Mouse (Mus musculus): ENCODE measurements around the gene Apoa1. TPM values are rescaled to one million over a fixed set of nuclear protein-coding genes. Genes with fewer than 3 reads are reported as not detected.
A peak's percentile ranks its signal among the peaks of the same experiment; 100 is the strongest.

Gene Apoa1
- total RNA-seq (2021): not detected

DNA sequence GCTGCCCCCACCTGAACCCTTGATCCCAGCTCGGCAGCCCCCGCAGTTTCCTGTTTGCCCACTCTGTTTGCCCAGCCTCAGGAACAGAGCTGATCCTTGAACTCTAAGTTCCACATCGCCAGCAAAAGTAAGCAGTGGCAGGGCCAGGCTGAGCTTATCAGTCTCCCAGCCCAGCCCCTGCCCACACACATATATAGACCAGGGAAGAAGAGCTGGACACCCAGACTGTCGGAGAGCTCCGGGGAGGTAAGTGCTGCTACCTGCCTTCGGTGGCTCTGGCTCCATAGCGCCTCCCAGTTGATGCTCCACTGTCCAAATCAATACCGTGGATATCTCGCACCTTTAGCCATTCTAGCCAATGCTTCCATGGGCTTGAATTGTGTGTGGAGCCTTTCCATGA is at the start of gene Apoa1:
TSS of gene Apoa1 (plus strand) at position 90 of the 400 bp plus-strand sequence.
- intact Hi-C loops (cut with DNase I): no loop called here
- DNase-seq (ENCODE audit: low spot score): no peak

DNA sequence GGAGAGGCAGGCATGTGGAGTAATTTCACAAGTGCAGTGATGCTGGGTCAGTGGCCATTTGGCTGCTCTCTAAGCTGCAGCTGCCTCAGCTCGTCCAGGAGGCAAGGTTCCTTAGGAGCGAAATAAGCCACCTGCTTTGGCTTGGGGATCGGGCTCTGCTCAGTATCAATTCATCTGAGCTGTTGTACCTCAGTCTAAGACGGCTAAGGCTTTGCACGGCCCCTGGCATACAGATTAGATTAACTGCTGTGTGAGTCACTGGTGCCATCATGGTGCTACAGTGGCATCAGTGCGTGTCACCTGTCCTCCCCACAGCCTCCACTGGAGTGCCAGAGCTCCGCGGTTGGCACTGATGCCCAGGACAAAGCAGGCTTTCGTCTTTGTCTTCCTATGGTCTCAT is 49.8 kb upstream of the Apoa1 start:
- intact Hi-C loops (cut with DNase I): loop anchor here (5.0 kb wide), 1 partner anchor 56 kb away; no protein-coding TSS in a partner anchor
- DNase-seq (ENCODE audit: low spot score): no peak

DNA sequence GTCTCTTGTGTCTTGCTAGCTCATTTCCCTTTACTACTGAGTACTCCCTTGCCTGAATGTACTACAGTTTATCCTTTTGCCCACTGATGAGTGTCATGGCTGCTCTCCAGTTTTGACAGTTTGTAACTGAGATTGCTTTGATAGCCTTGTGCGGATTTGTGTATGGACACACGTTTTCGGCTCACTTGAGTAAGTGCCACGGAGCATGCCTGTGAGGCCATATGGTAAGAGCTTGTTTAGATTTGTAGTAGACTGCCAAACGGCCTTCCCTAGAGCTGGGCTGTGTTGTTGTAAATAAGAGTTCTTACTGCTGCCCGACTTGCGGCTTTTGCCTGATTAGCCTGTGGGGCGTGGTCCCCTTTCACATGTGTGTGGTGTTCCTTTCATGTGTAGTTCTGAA is 47.1 kb upstream of the Apoa1 start:
- intact Hi-C loops (cut with DNase I): no loop called here
- no peak for DNase-seq (ENCODE audit: low spot score)

DNA sequence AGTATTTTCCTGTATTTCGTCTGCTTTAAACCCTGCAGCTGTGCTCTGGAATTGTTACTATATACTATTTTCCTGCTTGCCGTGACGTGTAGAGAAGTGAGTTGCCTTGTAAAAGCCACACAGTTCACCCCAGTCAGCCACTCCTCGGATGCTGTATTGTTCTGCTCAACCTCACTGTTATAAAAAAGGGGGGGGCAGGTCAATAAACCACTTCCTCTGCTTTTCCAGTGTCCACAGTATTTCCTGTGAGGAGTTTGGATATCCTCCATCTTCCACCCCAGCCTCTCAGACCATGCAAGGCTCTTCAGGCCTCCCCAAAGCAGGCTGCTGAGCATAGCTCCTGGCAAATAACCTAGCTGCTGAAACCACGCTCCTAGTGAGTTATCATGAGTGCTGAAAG is 43.8 kb upstream of the Apoa1 start:
- no peak for DNase-seq (ENCODE audit: low spot score)
- intact Hi-C loops (cut with DNase I): no loop called here

GRCm38 (mm10) chr9:46185191-46185590 is 43.2 kb upstream of the Apoa1 start:
- intact Hi-C loops (cut with DNase I): loop anchor here (5.0 kb wide), 1 partner anchor 62 kb away; no protein-coding TSS in a partner anchor
- DNase-seq (ENCODE audit: low spot score): no peak

DNA sequence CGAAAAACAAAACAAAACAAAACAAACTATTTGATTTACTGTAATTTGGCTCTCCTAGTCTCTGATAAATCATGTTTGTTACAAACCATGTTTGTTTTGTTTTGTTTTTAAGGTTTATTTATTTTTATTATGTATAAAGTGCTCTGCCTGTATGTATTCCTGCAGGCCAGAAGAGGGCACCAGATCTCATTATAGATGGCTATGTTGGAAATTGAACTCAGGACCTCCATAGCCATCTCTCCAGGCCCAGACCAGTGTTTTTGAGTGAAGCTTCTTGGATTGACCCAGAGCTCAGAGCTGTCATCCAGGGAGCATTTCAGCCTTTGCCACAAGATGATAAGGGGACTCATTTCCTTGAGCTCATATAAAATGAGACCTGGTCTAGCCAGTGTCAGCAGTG is 42.0 kb upstream of the Apoa1 start:
- intact Hi-C loops (cut with DNase I): loop anchor here (5.0 kb wide), 1 partner anchor 61 kb away; no protein-coding TSS in a partner anchor
- no peak for DNase-seq (ENCODE audit: low spot score)

DNA sequence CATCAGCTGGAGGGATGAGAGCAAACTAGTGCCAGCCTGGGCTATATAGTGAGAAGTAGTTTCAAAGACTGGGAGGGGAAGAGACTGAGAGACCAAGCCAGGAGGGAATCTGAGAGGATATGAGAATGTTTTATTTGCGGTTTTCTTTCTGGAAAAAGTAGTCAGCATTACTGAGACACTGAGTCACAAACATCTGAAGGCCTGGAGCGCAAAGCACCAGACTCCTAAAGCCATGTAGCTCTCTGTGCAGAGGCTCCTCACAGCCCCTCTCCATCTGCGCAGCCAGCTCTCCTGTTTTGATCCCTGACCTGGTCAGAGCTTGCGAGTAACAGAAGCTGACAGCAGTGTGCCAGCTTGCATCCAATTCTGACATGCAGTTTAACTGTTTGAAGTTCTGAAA is 40.0 kb upstream of the Apoa1 start:
- intact Hi-C loops (cut with DNase I): loop anchor here (5.0 kb wide), 1 partner anchor 59 kb away; no protein-coding TSS in a partner anchor
- no peak for DNase-seq (ENCODE audit: low spot score)

DNA sequence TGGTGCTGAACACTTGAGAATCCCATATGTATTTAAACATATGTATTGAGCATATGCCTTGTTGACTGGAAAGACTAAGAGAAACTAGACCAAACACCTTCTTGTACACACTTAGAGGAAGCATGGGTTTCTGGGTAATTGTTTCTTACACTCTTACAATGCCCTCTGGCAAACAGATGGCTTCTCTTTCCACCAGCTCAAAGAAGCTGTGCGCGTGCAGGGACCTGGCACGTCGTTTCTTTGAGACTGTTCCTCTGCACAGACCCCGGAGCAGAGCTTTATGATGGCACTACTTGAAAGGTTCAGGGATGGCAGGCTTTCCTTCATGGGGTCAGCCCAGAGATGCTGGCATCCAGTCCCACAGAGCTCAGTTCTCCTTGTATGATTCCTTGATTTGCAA is 39.4 kb upstream of the Apoa1 start:
- intact Hi-C loops (cut with DNase I): loop anchor here (5.0 kb wide), 1 partner anchor 58 kb away; no protein-coding TSS in a partner anchor

DNA sequence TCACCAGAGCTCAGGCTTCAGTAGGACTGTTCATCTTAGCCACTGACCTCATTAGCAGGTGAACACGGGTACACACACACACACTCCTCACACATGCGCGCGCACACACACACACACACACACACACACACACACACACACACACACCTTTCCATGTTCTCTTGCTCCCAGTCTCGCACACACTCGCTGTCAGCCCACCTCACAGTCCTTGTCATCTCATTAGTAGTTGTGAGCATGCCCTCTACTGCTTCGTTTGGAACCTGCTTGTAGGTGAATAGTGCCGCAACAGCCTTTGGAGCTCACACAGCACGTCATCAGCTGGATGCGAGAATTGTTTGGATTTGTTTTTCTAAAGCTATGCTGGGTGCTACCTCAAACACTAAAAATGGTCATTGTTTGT is 39.0 kb upstream of the Apoa1 start:
- DNase-seq (ENCODE audit: low spot score): no peak
- intact Hi-C loops (cut with DNase I): loop anchor here (5.0 kb wide), 1 partner anchor 58 kb away; no protein-coding TSS in a partner anchor

More for the DNA sequence above, 39.4 kb upstream of the Apoa1 start:
- no peak for DNase-seq (ENCODE audit: low spot score)

- no peak for DNase-seq (ENCODE audit: low spot score)
- intact Hi-C loops (cut with DNase I): loop anchor here (1.0 kb wide), 1 partner anchor 187 kb away; no protein-coding TSS in a partner anchor
Observed at GRCm38 (mm10) chr9:46191234-46191633, 37.1 kb upstream of the Apoa1 start.

DNA sequence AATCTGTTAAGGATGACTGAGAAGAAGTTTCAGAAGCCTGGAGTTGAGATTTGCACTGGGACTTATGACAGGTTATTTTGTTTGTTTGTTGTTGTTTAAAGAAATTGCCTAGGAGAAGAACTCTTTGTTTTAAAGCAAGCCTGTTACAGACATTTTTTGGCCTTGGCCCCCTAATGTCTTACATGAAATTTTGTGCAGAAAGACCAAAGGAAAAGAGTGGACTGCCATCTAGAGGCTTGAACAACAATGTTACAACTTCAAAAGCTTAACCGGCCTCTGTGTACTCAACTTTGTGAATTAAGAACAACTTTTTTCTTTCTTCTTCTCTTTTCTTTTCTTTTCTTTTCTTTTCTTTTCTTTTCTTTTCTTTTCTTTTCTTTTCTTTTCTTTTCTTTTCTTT is 36.7 kb upstream of the Apoa1 start:
- no peak for DNase-seq (ENCODE audit: low spot score)
- intact Hi-C loops (cut with DNase I): loop anchor here (1.0 kb wide), 1 partner anchor 187 kb away; no protein-coding TSS in a partner anchor

DNA sequence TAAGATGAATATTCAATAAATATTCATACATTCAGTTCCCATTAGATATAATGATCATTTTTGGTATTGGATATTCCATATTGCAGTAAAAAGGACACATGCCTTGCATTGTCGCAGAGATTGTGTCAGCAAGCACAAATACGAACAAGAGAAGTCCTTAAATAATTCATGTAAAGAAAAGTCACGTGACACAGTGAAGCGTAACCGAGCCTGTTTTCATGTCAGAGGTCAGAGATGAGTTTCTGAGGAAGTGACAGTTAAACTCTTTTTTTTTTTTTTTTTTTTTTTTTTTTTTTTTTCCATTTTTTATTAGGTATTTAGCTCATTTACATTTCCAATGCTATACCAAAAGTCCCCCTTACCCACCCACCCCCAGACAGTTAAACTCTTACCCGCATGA is 35.7 kb upstream of the Apoa1 start:
- intact Hi-C loops (cut with DNase I): no loop called here
- DNase-seq (ENCODE audit: low spot score): no peak

GRCm38 (mm10) chr9:46194809-46195208 is 33.6 kb upstream of the Apoa1 start:
- no peak for DNase-seq (ENCODE audit: low spot score)
- intact Hi-C loops (cut with DNase I): no loop called here

GRCm38 (mm10) chr9:46196699-46197169 is 31.6 kb upstream of the Apoa1 start:
- intact Hi-C loops (cut with DNase I): no loop called here
- DNase-seq (ENCODE audit: low spot score): peak; percentile 69

GRCm38 (mm10) chr9:46198461-46198860 is 29.9 kb upstream of the Apoa1 start:
- intact Hi-C loops (cut with DNase I): no loop called here
- DNase-seq (ENCODE audit: low spot score): peak; percentile 44

DNA sequence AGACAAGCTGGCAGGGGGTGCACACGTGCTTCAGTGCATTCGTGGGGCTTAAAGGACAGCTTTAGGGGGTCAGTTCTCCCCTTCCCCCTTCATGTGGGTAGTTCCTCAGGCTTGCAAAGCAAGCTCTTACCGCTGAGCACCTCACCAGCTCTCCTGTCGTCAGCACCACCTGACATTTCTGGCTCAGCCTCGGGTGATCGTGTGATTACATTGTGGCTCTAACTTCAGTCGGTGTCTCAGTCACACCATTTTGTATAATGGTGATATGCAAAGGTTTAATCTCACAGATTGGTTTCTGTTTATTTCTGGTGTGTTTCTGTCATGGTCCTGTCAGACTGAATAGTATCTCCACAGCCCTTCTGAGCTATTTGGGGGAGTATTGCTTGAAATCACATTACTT is 29.4 kb upstream of the Apoa1 start:
- intact Hi-C loops (cut with DNase I): no loop called here
- DNase-seq (ENCODE audit: low spot score): no peak

- no peak for DNase-seq (ENCODE audit: low spot score)
- intact Hi-C loops (cut with DNase I): no loop called here
Observed at GRCm38 (mm10) chr9:46199609-46200008, 28.8 kb upstream of the Apoa1 start.

DNA sequence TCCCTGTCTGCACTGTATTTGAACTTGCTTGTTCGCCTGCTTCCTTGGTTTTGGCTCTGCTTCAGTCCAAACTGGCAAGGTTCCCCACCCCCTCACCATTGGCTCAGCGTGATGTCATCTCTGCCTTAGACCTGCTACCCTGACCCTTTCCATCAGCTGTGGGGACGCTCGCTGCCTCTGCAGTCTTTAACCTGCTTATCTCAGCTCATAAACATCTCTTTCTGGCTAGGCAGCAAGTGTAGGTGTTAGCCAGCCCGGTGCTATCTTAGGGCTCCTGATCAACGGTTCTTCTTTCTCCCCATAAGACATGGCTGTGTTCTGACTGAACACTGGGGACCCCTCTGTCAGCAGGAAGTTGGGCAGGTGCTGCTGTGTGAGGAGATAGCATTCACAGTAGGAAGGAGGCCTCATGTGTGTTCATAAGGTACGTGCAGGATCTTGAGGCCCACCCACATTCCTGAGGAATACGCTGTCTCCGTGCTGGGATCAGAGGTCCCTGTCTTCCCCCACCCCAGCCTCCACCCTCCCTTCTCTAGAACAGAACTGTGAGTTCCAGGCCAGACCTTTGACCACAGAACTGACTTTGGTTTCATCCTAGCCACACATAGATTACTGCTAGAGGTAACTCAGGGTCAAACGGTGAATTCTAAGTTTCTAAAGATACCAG is 21.4 kb upstream of the Apoa1 start:
- no peak for DNase-seq (ENCODE audit: low spot score)
- intact Hi-C loops (cut with DNase I): no loop called here

GRCm38 (mm10) chr9:46207501-46207869 is 20.9 kb upstream of the Apoa1 start:
- intact Hi-C loops (cut with DNase I): no loop called here
- no peak for DNase-seq (ENCODE audit: low spot score)

DNA sequence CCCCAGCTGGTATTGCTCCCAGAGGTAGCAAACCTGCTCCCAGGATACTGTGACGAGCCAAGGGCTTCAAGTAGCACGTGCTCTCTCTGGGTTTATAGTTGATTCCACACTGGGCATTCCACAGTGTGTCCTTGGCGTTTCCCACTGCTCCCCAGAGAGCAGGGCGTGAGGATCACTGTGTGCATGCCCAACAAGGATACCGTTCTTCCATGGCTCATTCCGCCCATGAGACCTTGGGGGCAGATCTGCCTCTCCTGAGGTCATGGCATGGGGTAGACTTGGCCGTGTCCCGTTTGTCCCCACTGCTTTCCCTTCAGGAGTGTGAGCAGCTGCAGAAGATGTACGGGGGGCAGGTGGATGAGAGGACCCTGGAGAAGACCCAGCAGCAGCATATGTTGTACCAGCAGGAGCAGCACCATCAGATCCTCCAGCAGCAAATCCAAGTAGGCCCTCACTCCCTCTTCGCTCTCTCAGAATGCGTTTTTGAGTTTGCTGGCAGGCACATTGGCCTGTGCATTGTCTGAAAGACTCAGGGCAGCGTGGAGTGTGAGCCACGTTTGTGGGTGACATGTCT is 19.9 kb upstream of the Apoa1 start:
- intact Hi-C loops (cut with DNase I): no loop called here
- DNase-seq (ENCODE audit: low spot score): no peak

DNA sequence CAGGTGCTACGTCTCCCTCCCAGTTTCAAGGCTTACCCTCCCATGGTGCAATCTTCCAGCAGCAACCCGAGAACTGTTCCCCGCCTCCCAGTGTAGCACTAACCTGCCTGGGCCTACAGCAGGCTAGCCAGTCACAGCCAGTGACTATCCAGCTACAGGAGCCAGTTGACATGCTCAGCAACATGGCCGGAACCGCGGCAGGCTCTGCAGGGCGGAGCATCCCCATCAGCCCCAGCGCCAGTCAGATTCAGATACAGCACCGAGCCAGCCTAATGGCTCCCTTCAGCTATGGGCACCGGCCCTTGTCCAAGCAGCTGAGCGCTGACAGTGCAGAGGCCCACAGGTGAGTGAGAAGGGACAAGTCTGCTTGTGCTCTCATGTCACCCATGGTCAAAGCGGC is 17.9 kb upstream of the Apoa1 start:
- no peak for DNase-seq (ENCODE audit: low spot score)
- intact Hi-C loops (cut with DNase I): no loop called here
